Mouse (Mus musculus) hindbrain, embryonic 14.5 days (tissue): ENCODE results near the gene Ramp1. TPM values are rescaled to one million over a fixed set of nuclear protein-coding genes. Genes with fewer than 3 reads are reported as not detected.

Source experiments
- ATAC-seq: fragments of 200-750 bp; cut with Nextera tagmentation; 2 replicates; pipeline ENCODE4 v1.8.0; 2017; ENCODE audit warnings: moderate number of reproducible peaks, mild to moderate bottlenecking, moderate TSS enrichment, moderate library complexity; ENCODE audit not compliant: low FRiP score
- DNase-seq: peaks from one replicate; pipeline ENCODE4 v3.0.0-alpha.2; 2015; ENCODE audit warnings: low spot score
- H3K27ac ChIP-seq: fragments of 300-500 bp; sonication (generic); 2 replicates; pipeline ENCODE4 v1.5.1; 2014; ENCODE audit warnings: mild to moderate bottlenecking, moderate library complexity
- H3K27me3 ChIP-seq: fragments of 300-500 bp; sonication (generic); 2 replicates; pipeline ENCODE4 v1.6.1; 2014; ENCODE audit warnings: mild to moderate bottlenecking, low read length, mixed read lengths; ENCODE audit not compliant: control insufficient read depth, insufficient read depth
- H3K36me3 ChIP-seq: fragments of 300-500 bp; sonication (generic); replicated peaks from 2 replicates; pipeline ENCODE4 v1.6.1; 2014; ENCODE audit not compliant: control insufficient read depth, insufficient read depth
- H3K4me1 ChIP-seq: fragments of 300-500 bp; sonication (generic); replicated peaks from 2 replicates; pipeline ENCODE4 v1.6.1; 2014; ENCODE audit warnings: antibody characterized with exemption, low read length, mixed read lengths; ENCODE audit not compliant: control insufficient read depth, insufficient read depth
- H3K4me2 ChIP-seq: fragments of 300-500 bp; sonication (generic); replicated peaks from 2 replicates; pipeline ENCODE4 v1.6.1; 2014; ENCODE audit warnings: mild to moderate bottlenecking, moderate library complexity
- H3K4me3 ChIP-seq: fragments of 300-500 bp; sonication (generic); replicated peaks from 2 replicates; pipeline ENCODE4 v1.5.1; 2014; ENCODE audit warnings: mild to moderate bottlenecking, low read length
- H3K9ac ChIP-seq: fragments of 300-500 bp; sonication (generic); 2 replicates; pipeline ENCODE4 v1.6.1; 2014
- H3K9me3 ChIP-seq: fragments of 300-500 bp; sonication (generic); 2 replicates; pipeline ENCODE4 v1.6.1; 2016; ENCODE audit warnings: low read length; ENCODE audit not compliant: control insufficient read depth
- WGBS: fragments of 180-500 bp; shearing (Covaris S2); extraction: QIAGEN DNeasy Blood & Tissue Kit; methylation state at CpG from one replicate; pipeline ENCODE4 v1.1.7; 2014; 5-methylcytosine and 5-hydroxymethylcytosine counted together
- polyA plus RNA-seq: library from polyadenylated mRNA; unstranded; fragments of >200 nt; fragmentation: Nextera tagmentation; extraction: Ambion mirVana; gene quantifications from 2 replicates; pipeline ENCODE4 v1.2.1, GENCODE M21; 2014

Ramp1 gene
- polyA plus RNA-seq, 1 experiment from 2014 or later: 12.5 TPM

DNA sequence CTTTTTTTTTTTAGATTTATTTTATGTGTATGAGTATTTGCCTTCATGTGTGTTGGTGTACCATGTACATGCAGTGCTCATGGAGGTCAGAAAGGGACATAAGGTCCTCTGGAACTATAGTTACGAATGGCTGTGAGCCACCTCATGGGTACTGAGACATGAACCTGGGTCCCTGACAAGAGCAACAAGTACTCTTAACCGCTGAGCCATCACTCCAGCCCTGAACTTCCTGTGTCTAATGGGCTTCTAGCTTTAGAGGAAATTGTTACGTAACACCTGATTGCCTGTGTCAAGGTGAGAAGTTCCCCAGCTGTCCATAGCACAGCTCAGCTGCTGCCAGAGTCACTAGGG is 40.7 kb downstream of the Ramp1 start:
- ATAC-seq (no peak), DNase-seq (no peak)
- no peaks in the 10 kb centered on the region for H3K27me3 ChIP-seq
- no peak overlapping the region for H3K4me3 ChIP-seq
- H3K36me3 ChIP-seq: no peaks in the 10 kb centered on the region
- H3K9ac ChIP-seq: no peak overlapping the region
- H3K9me3 ChIP-seq: no peaks in the 10 kb centered on the region
- no peak overlapping the region for H3K27ac ChIP-seq
- WGBS: 87% methylated on average over 3 of the region's 3 CpGs
- H3K4me2 ChIP-seq: no peak overlapping the region
- no peaks in the 10 kb centered on the region for H3K4me1 ChIP-seq

DNA sequence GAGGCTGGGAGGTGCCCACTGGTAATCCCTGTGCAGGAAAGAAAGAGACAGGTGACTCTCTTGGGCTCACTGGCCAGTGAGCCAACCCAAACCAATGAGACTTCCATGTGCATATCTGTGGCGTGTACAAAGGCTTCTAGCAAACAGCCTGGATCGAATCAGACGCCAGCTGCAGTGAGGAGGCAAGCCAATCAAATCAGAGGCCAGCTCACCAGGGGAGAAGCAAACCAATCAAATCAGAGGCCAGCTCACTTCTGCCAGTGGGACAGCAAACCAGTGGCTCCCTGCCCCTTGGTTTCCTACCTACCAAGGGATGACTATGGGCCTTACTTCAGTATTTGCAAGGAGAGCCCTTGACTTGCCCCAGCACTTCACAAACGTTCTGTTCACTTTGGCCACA is 46.9 kb downstream of the Ramp1 start:
- Histone ChIP-seq H3K36me3 (no peaks in the 10 kb centered on the region), H3K4me3 (no peak overlapping the region), H3K4me2 (no peak overlapping the region), H3K9me3 (no peaks in the 10 kb centered on the region), H3K27ac (no peak overlapping the region), H3K9ac (no peak overlapping the region), H3K4me1 (no peaks in the 10 kb centered on the region), H3K27me3 (no peaks in the 10 kb centered on the region)
- DNase-seq (no peak), ATAC-seq (no peak)
- 78% methylated on average over 4 of the region's 4 CpGs for WGBS

DNA sequence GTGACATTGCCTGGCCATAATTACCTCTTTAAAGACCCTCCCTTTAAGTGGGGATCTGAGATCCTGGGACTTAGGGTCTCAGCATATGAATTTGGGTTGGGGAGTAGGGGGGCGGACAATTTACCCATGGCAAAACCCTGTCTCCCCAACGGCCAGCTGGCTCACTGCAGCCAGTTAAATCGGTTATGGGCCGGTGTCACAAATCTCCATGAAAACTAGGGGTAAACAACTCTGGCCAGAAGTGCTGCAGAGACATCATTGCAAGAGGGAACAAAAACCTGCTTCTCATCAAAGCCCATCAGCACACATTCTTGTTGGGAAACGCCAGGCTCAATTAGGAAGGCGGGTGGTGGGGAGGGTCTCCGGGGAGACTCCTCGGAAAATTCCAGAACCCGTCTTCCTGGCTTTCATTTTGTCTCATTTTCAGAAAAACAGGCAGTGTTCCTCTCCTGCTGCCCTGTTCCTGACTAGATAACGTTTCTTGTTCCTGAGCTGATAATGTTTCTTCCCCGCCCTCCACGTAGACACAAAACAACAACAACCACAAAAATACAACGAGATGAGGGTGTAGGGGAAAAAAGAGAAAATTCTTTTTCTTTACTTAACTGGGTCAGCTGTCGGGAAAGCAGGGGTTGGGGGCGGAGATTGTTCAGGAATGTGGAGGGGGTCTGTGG is 47.9 kb downstream of the Ramp1 start:
- Histone ChIP-seq H3K9me3 (no peaks in the 10 kb centered on the region), H3K27me3 (no peaks in the 10 kb centered on the region), H3K27ac (no peak overlapping the region), H3K4me3 (no peak overlapping the region), H3K36me3 (no peaks in the 10 kb centered on the region), H3K9ac (no peak overlapping the region), H3K4me1 (no peaks in the 10 kb centered on the region), H3K4me2 (no peak overlapping the region)
- DNase-seq (no peak), ATAC-seq (no peak)
- WGBS: 66% methylated on average over 15 of the region's 15 CpGs

DNA sequence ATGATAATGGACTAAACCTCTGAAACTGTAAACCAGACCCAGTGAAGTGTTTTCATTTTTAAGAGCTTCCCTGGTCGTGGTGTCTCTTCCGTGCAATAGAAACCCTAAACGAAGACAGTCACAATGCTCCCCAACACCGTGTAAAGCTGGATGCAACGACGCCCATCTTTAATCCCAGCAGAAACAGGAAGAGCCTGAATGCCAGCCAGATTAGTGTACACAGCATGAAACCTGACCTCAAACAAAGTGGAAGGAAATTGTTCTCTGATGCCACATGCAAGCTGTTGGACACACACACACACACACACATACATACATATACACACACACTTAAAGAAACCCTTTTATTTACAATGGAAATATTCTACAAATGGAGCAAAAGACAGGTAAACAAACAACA is 51.5 kb downstream of the Ramp1 start:
- H3K36me3 ChIP-seq: no peaks in the 10 kb centered on the region
- H3K9me3 ChIP-seq: no peaks in the 10 kb centered on the region
- no peaks in the 10 kb centered on the region for H3K4me1 ChIP-seq
- no peak overlapping the region for H3K9ac ChIP-seq
- H3K4me3 ChIP-seq: no peak overlapping the region
- no peaks in the 10 kb centered on the region for H3K27me3 ChIP-seq
- DNase-seq (no peak), ATAC-seq (no peak)
- 78% methylated on average over 6 of the region's 6 CpGs for WGBS
- H3K27ac ChIP-seq: no peak overlapping the region
- no peak overlapping the region for H3K4me2 ChIP-seq

DNA sequence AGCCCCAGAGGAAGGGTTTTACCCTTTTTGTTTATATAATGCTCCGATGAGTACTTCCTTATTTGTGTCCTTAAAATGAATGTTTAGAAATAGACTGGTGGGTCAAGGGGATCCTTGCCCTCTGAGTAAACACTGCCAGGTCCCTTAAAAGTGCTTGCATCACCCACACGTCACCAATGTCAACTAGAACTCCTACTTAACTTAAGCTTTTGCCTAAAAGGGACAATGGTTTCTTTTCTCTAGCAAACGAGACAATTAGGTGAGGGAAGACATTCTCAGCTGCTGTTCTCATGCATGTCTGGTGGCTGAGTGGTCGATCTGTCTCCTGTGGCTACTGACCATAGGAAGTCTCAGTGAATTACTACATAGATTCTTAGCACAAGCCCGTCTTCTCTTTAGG is 52.3 kb downstream of the Ramp1 start:
- Histone ChIP-seq H3K36me3 (no peaks in the 10 kb centered on the region), H3K9me3 (no peaks in the 10 kb centered on the region), H3K4me3 (no peak overlapping the region), H3K27ac (no peak overlapping the region), H3K4me1 (no peaks in the 10 kb centered on the region), H3K9ac (no peak overlapping the region), H3K4me2 (no peak overlapping the region), H3K27me3 (no peaks in the 10 kb centered on the region)
- no peak for DNase-seq
- 59% methylated on average over 5 of the region's 5 CpGs for WGBS
- ATAC-seq: no peak

DNA sequence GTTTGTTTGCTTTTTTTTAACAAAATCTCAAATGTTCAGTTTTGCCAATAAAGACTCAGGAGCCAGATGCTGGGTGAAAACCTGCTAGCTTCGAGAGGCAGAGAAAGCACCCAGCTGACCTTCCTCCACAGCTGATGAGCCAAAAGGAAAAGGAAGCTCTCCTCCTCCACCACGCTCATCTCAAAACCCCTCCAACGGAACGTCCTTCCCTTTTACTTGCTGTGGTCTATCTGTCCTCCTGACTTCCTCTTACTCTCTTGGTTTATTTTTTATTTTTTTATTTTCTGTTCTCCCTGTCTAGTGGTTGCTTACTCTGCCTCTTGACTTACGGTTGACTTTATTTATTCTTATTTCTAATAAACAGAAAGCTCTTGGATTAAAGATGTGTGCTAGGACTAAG is 55.8 kb downstream of the Ramp1 start:
- DNase-seq (no peak), ATAC-seq (no peak)
- H3K9me3 ChIP-seq: no peaks in the 10 kb centered on the region
- no peak overlapping the region for H3K27ac ChIP-seq
- no peaks in the 10 kb centered on the region for H3K27me3 ChIP-seq
- no peak overlapping the region for H3K4me3 ChIP-seq
- H3K9ac ChIP-seq: no peak overlapping the region
- 79% methylated on average over 5 of the region's 5 CpGs for WGBS
- H3K4me2 ChIP-seq: no peak overlapping the region
- H3K36me3 ChIP-seq: no peaks in the 10 kb centered on the region
- no peaks in the 10 kb centered on the region for H3K4me1 ChIP-seq

DNA sequence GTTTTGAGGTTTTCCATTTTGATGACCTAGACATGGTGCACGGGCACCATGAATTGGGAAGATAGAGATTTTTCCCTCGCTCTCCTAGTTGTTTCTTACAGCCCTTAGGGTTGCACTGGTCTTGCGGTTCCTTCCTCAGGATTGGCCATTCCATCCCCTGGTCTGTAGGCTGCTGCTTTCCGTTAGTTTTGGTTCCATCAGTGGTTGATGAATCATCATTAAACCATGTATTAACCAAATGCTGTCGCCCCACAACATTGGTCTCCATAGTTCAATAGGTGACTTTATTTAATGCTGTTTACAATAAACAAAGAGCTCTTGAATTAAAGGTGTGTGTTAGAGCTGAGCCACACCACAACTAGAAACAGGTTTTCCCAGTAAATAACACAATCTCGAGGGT is 58.1 kb downstream of the Ramp1 start:
- Histone ChIP-seq H3K9me3 (no peaks in the 10 kb centered on the region), H3K27me3 (no peaks in the 10 kb centered on the region), H3K4me1 (no peaks in the 10 kb centered on the region), H3K4me2 (no peak overlapping the region), H3K4me3 (no peak overlapping the region), H3K9ac (no peak overlapping the region), H3K36me3 (no peaks in the 10 kb centered on the region), H3K27ac (no peak overlapping the region)
- DNase-seq: no peak
- WGBS: 87% methylated on average over 6 of the region's 6 CpGs
- no peak for ATAC-seq

DNA sequence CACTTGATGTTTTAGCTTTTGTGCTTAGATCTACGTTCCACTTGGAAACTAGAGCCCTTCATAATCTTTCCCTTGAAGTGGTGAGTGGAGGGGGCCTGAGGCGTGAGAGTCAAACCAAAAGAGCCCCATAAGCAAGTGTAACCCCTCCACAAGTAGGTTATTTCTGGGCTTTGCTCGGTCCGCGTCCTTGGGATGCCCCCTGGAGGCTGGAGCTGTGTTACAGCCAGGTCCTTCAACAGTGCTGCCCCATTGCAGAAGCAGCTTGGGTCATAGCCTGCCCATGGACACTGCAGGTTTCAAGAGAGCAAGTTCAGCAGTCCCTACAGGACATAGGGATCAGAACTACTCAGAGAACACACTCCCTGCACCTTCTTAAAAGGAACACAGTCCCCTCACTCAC is 59.5 kb downstream of the Ramp1 start:
- ATAC-seq (no peak), DNase-seq (no peak)
- no peak overlapping the region for H3K9ac ChIP-seq
- H3K27ac ChIP-seq: no peak overlapping the region
- 31% methylated on average over 5 of the region's 5 CpGs for WGBS
- no peaks in the 10 kb centered on the region for H3K9me3 ChIP-seq
- no peak overlapping the region for H3K4me2 ChIP-seq
- H3K36me3 ChIP-seq: no peaks in the 10 kb centered on the region
- H3K4me3 ChIP-seq: no peak overlapping the region
- H3K27me3 ChIP-seq: no peaks in the 10 kb centered on the region
- no peaks in the 10 kb centered on the region for H3K4me1 ChIP-seq

DNA sequence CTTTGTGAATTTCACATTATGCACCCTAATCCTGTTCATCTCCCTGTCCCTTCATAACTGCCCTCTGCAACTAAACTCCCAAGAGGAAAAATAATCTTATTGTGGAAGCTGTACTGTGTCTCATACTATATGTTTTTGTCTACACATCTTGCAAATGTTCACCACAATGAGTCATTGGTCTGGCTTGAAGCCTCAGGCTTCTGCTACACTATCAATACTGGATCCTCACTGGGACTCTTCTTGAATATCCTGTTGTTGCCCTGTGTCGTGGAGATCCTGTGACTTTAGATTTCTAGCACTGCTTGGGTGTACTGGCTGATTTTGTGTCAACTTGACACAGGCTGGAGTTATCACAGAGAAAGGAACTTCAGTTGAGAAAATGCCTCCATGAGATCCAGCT is 60.2 kb downstream of the Ramp1 start:
- H3K4me3 ChIP-seq: no peak overlapping the region
- H3K27me3 ChIP-seq: no peaks in the 10 kb centered on the region
- H3K27ac ChIP-seq: no peak overlapping the region
- no peaks in the 10 kb centered on the region for H3K36me3 ChIP-seq
- no peaks in the 10 kb centered on the region for H3K4me1 ChIP-seq
- DNase-seq: no peak
- H3K9me3 ChIP-seq: no peaks in the 10 kb centered on the region
- H3K9ac ChIP-seq: no peak overlapping the region
- ATAC-seq: no peak
- H3K4me2 ChIP-seq: no peak overlapping the region
- WGBS: 76% methylated on average over 1 of the region's 1 CpGs

DNA sequence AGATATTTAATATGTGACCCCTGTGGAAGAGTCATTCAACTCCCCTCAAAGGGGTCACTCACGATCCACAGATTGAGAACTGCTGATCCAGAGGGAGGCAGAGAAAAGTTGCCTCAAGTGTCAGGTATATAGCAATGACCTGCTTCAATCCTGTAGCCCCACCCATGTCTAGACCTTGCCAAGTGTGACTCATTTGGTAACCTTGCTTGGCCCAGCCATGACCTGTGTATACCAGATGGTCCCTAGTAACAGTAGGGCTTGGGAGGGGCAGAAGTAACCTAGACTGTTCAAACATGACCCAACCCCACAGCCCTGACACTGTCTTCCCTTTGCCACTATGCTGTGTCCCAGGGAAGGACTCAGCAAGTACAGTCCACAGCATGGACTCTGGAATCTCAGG is 61.1 kb downstream of the Ramp1 start:
- ATAC-seq (no peak), DNase-seq (no peak)
- H3K9me3 ChIP-seq: no peaks in the 10 kb centered on the region
- H3K9ac ChIP-seq: no peak overlapping the region
- no peaks in the 10 kb centered on the region for H3K27me3 ChIP-seq
- H3K4me3 ChIP-seq: no peak overlapping the region
- no peaks in the 10 kb centered on the region for H3K36me3 ChIP-seq
- 90% methylated on average over 1 of the region's 1 CpGs for WGBS
- no peaks in the 10 kb centered on the region for H3K4me1 ChIP-seq
- no peak overlapping the region for H3K4me2 ChIP-seq
- no peak overlapping the region for H3K27ac ChIP-seq
